Mouse (Mus musculus) adrenal gland, adult 8-10 months (tissue): ENCODE measurements around the gene Stx4a. TPM values are rescaled to one million over a fixed set of nuclear protein-coding genes. Genes with fewer than 3 reads are reported as not detected.
"Not testable (repeated sequence)": the region's sequence is repeated elsewhere in the genome, so short reads cannot be mapped to it uniquely, and the experiment has no call there.

Source experiments
- DNase-seq: peaks from one replicate; pipeline ENCODE4 v3.0.0; 2022
- total RNA-seq, 4 experiments: library from RNA; stranded (reverse); gene quantifications; 2 replicates each; pipeline ENCODE4 v1.2.4; 2022

The Stx4a gene
- total RNA-seq, 4 experiments from 2014 or later: 84.9 to 143 (median 113) TPM

GRCm38 (mm10) chr7:127815116-127815665 lies 8.9 kb upstream of the Stx4a start:
- DNase-seq: no peak

GRCm38 (mm10) chr7:127815954-127816821 lies 7.9 kb upstream of the Stx4a start:
- peak; percentile 41 for DNase-seq

GRCm38 (mm10) chr7:127817053-127817452 lies 7.0 kb upstream of the Stx4a start:
- no peak for DNase-seq

- no peak for DNase-seq
Observed at GRCm38 (mm10) chr7:127817776-127818175, 6.3 kb upstream of the Stx4a start.

- DNase-seq: no peak
Observed at GRCm38 (mm10) chr7:127820836-127821509, 3.1 kb upstream of the Stx4a start.

GRCm38 (mm10) chr7:127822494-127822893 lies 1.6 kb upstream of the Stx4a start:
- no peak for DNase-seq

- no peak for DNase-seq
Observed at GRCm38 (mm10) chr7:127823236-127824171, 590 bp upstream of the Stx4a start.

- DNase-seq: no peak
Observed at GRCm38 (mm10) chr7:127835550-127835949, 11.5 kb downstream of the Stx4a start.

- DNase-seq: no peak
Observed at GRCm38 (mm10) chr7:127837473-127837872, 13.4 kb downstream of the Stx4a start.

- DNase-seq: not testable (repeated sequence)
Observed at GRCm38 (mm10) chr7:127837878-127838277, 13.8 kb downstream of the Stx4a start.

GRCm38 (mm10) chr7:127840031-127840430 lies 15.9 kb downstream of the Stx4a start:
- DNase-seq: not testable (repeated sequence)

GRCm38 (mm10) chr7:127840886-127841285 lies 16.8 kb downstream of the Stx4a start:
- DNase-seq: peak; percentile 52

- DNase-seq: peak; percentile 93
Observed at GRCm38 (mm10) chr7:127841340-127842000, 17.4 kb downstream of the Stx4a start.

GRCm38 (mm10) chr7:127842001-127842718 lies 18.1 kb downstream of the Stx4a start:
- peak; percentile 82 for DNase-seq

GRCm38 (mm10) chr7:127849973-127850875 lies 26.1 kb downstream of the Stx4a start:
- no peak for DNase-seq

- no peak for DNase-seq
Observed at GRCm38 (mm10) chr7:127850906-127851305, 26.8 kb downstream of the Stx4a start.

- no peak for DNase-seq
Observed at GRCm38 (mm10) chr7:127858258-127858657, 34.2 kb downstream of the Stx4a start.

GRCm38 (mm10) chr7:127866434-127866833 lies 42.3 kb downstream of the Stx4a start:
- DNase-seq: no peak

- DNase-seq: no peak
Observed at GRCm38 (mm10) chr7:127867641-127868040, 43.5 kb downstream of the Stx4a start.
